ENCODE assay signal across 10 mouse cellular contexts in the genomic region with DNA sequence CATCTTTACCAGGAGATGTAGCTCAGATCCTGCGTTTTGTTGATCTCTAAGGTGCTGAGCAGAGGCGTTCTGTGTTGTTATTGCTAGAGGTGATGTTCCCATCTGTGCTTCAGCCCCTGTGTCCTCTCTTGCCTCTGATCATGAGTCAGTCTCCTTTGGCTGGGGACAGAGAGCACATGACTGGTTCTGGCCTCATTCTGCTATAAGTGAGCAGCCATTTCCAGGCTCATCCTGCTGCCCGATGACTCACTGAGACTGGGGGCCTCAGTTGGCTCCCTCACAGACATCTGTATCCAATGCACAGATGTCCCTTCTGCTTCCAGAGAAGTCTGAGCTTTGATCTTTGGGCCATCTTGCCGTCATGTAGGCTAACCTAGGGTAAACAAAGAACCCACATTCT.
A peak's percentile ranks its signal among the peaks of the same experiment; 100 is the strongest.
DNase-seq lines count a peak whose midpoint lies in the region; ATAC-seq and TF ChIP-seq lines count a peak whose summit lies in the region.
"Had no signal": no experiment of that assay in that cellular context is flagged by ENCODE, and none has a peak within 500 bp of the region (broad histone marks: within the 10 kb centered on the region; RNA-seq: fewer than 3 reads in every experiment).

No protein-coding gene starts in this region.

- H3K9me3 ChIP-seq in lung, postnatal 0 days (ENCODE audit: low read length), result no peaks in the 10 kb centered on the region

- no peaks in the 10 kb centered on the region for H3K27me3 ChIP-seq in lung, postnatal 0 days (replicated peaks; ENCODE audit: insufficient read depth, low read length)
- H3K27me3 ChIP-seq in Patski, result no peaks in the 10 kb centered on the region

- peak; percentile 37; the same call in 1 of the 2 replicates for ATAC-seq in lung, postnatal 0 days
- ATAC-seq in Patski, result peak; percentile 34

- no peaks in the 10 kb centered on the region for H3K4me1 ChIP-seq in lung, postnatal 0 days (ENCODE audit: insufficient read depth, low read depth, low read length)

- H3K27ac ChIP-seq in lung, postnatal 0 days (ENCODE audit: low read length), result no peak overlapping the region

- 67% methylated on average over 4 of the region's 4 CpGs for WGBS in lung, postnatal 0 days

- H3K4me2 ChIP-seq in lung, postnatal 0 days (replicated peaks; ENCODE audit: low read depth, low read length), result no peak overlapping the region
- H3K4me2 ChIP-seq: lung, embryonic 14.5 days had no signal

- in situ Hi-C loops in Patski (cut with MboI; ENCODE audit: low pct_unique_long_range_greater_than_20kb), result loop anchor here (5.0 kb wide), 1 partner anchor 260 kb away; no protein-coding TSS in a partner anchor

- H3K4me3 ChIP-seq in lung, postnatal 0 days (ENCODE audit: low read depth, low read length), result no peak overlapping the region

- no peak for TF ChIP-seq CTCF in lung, postnatal 0 days (IDR thresholded peaks at IDR 0.05)
- TF ChIP-seq CTCF in Patski (IDR thresholded peaks at IDR 0.05), result no peak

- CTCF ChIA-PET in Patski (lab: Charles Lee), result interaction anchor here (0.8 to 1.9 kb wide), 3 partner anchors 12 to 326 kb away, joined by 3 to 4 read pairs (median 3); no protein-coding TSS in a partner anchor

- TF ChIP-seq EP300 in lung, postnatal 0 days (IDR thresholded peaks at IDR 0.05), result no peak

- H3K9ac ChIP-seq in lung, postnatal 0 days (replicated peaks; ENCODE audit: low read depth), result no peak overlapping the region
- H3K9ac ChIP-seq: lung, embryonic 14.5 days had no signal

- no peaks in the 10 kb centered on the region for H3K36me3 ChIP-seq in lung, postnatal 0 days (ENCODE audit: insufficient read depth, low read length)

- DNase-seq in lung, postnatal 0 days (ENCODE audit: low spot score), result no peak
- no peak for DNase-seq in lung, postnatal 14 days
- no peak for DNase-seq in Patski (ENCODE audit: low read depth, low spot score)
- DNase-seq in fibroblast of lung, adult 2 months (ENCODE audit: low read depth), result peak; percentile 50
- peak; percentile 20 for DNase-seq in heart, postnatal 4 days
- no peak for DNase-seq in thymus, postnatal 25 days
- DNase-seq in thymus, adult 18-20 months, result no peak
- DNase-seq: cerebellum, adult 11-12 months; kidney, adult 2 months; lung, embryonic 14.5 days had no signal

- POLR2A ChIA-PET in Patski (lab: Charles Lee), result no interaction called here

Comparison
In these comparisons a context has a peak if more than half of its experiments do, and no peak if none do; other contexts are left out.
1. DNase-seq: peak in fibroblast of lung, adult 2 months (single experiment) and heart, postnatal 4 days (single experiment); none in lung, postnatal 0 days (single experiment), lung, postnatal 14 days (single experiment), Patski (single experiment), thymus, postnatal 25 days (single experiment) and thymus, adult 18-20 months (0 of 2).